Mouse (Mus musculus) limb, embryonic 12.5 days (tissue): ENCODE data around the gene Wwtr1. TPM values are rescaled to one million over a fixed set of nuclear protein-coding genes. Genes with fewer than 3 reads are reported as not detected.
A peak's percentile ranks its signal among the peaks of the same experiment; 100 is the strongest.

Source experiments
- ATAC-seq: fragments of 200-750 bp; cut with Nextera tagmentation; 2 replicates; pipeline ENCODE4 v1.8.0; 2017; ENCODE audit warnings: low read depth, moderate TSS enrichment; ENCODE audit not compliant: insufficient number of reproducible peaks, insufficient read depth, low FRiP score, low TSS enrichment
- H3K27ac ChIP-seq: fragments of 300-500 bp; sonication (generic); 2 replicates; pipeline ENCODE4 v1.5.1; 2016; ENCODE audit warnings: mild to moderate bottlenecking, moderate library complexity
- H3K27me3 ChIP-seq: fragments of 300-500 bp; sonication (generic); 2 replicates; pipeline ENCODE4 v1.6.1; 2016; ENCODE audit warnings: mild to moderate bottlenecking, moderate library complexity
- H3K36me3 ChIP-seq: fragments of 300-500 bp; sonication (generic); 2 replicates; pipeline ENCODE4 v1.6.1; 2016; ENCODE audit warnings: mild to moderate bottlenecking, moderate library complexity
- H3K4me1 ChIP-seq: fragments of 300-500 bp; sonication (generic); replicated peaks from 2 replicates; pipeline ENCODE4 v1.6.1; 2016
- H3K4me2 ChIP-seq: fragments of 300-500 bp; sonication (generic); 2 replicates; pipeline ENCODE4 v1.6.1; 2016; ENCODE audit warnings: mild to moderate bottlenecking, moderate library complexity
- H3K4me3 ChIP-seq: fragments of 300-500 bp; sonication (generic); replicated peaks from 2 replicates; pipeline ENCODE4 v1.5.1; 2016; ENCODE audit warnings: mild to moderate bottlenecking
- H3K9ac ChIP-seq: fragments of 300-500 bp; sonication (generic); replicated peaks from 2 replicates; pipeline ENCODE4 v1.6.1; 2016; ENCODE audit warnings: mild to moderate bottlenecking, moderate library complexity
- H3K9me3 ChIP-seq: fragments of 300-500 bp; sonication (generic); 2 replicates; pipeline ENCODE4 v1.6.1; 2016; ENCODE audit warnings: mild to moderate bottlenecking, moderate library complexity
- WGBS: fragments of 180-500 bp; shearing (Covaris S2); methylation state at CpG from one replicate; pipeline ENCODE4 v1.1.7; 2016; 5-methylcytosine and 5-hydroxymethylcytosine counted together
- polyA plus RNA-seq: library from polyadenylated mRNA; unstranded; fragments of >200 nt; fragmentation: Nextera tagmentation; extraction: Ambion mirVana; gene quantifications from 2 replicates; pipeline ENCODE4 v1.2.1, GENCODE M21; 2016

The Wwtr1 gene
- polyA plus RNA-seq, result 13.8 and 14.0 TPM in 2 replicates

DNA sequence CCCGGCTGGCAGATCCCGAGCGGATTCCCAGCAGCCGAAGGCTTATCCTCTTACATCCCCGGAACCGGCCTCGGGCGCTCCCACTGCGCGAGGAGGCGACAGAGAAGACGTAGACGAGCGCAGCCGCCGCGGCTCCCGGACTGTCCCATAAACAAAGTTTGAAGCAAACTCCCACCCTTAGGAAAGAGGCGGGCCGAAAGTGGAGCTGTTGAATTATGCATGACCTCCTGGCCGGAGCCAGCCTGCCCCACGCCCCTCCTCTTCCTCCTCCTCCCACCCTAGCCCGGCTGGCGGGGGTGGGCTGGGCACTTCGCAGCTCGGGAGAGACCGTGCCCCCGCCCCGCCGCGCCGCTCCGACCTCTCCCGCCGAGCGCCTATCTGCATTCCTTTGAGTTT, at the start of gene Wwtr1:
Wwtr1 (minus strand) TSS at position 251 of the 396 bp plus-strand sequence.
- H3K36me3 ChIP-seq, result peaks cover 2% of the 10 kb centered on the region; the same call in 1 of the 2 replicates
- peak within 1 kb of the TSS; percentile 77 for H3K9ac ChIP-seq
- peak within 1 kb of the TSS; percentile 80 for H3K4me3 ChIP-seq
- ATAC-seq, result peak; percentile 94
- peak within 1 kb of the TSS; percentile 94 for H3K27ac ChIP-seq
- H3K4me2 ChIP-seq, result peak within 1 kb of the TSS; percentile 92
- H3K9me3 ChIP-seq, result no peaks in the 10 kb centered on the region
- H3K4me1 ChIP-seq, result peaks cover 28% of the 10 kb centered on the region
- under 1% methylated on average over 36 of the region's 36 CpGs for WGBS
- no peaks in the 10 kb centered on the region for H3K27me3 ChIP-seq

DNA sequence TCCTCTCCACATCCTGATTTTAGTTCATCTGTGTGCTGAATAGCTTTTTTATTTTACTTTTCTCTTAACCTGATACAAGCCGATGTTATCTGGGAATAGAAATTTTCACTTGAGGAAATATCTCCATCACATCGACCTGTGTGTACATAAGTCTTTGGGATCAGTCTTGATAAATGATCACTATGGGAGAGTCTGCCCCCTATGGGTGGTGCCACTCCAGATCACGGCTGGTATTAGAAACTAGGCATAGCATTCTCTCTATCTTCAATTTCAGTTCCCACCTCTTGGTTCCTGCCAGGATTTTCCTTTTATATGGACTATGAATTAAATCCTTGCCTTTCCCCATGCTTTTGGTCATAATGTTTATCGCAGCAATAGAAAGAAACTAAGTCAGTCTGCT, 44.0 kb upstream of the Wwtr1 start:
- H3K9ac ChIP-seq, result no peak overlapping the region
- 76% methylated on average over 4 of the region's 4 CpGs for WGBS
- no peak for ATAC-seq
- H3K4me3 ChIP-seq, result no peak overlapping the region
- H3K27ac ChIP-seq, result no peak overlapping the region
- no peaks in the 10 kb centered on the region for H3K27me3 ChIP-seq
- H3K36me3 ChIP-seq, result no peaks in the 10 kb centered on the region
- H3K4me2 ChIP-seq, result no peak overlapping the region
- H3K4me1 ChIP-seq, result no peaks in the 10 kb centered on the region
- H3K9me3 ChIP-seq, result no peaks in the 10 kb centered on the region

DNA sequence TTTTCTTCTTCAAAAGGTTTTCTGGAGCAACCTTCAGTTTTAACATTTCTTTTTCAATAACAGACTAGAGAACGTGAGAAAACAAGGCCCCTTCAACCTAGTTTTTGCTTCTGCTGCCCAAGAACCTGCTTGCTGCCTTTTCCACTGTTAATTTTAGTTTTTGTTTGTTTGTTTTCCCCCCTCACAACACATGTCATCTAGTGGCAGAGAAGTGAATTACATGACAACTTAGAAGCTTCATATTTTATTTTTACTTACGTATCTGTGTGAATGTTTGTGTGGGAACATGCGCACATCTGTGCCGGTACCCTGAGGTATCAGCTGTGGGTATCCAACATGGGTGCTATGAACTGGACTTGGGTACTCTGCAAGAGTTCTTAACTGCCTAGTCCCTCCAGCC, 39.9 kb upstream of the Wwtr1 start:
- Histone ChIP-seq H3K9me3 (no peaks in the 10 kb centered on the region), H3K4me1 (no peaks in the 10 kb centered on the region), H3K27me3 (no peaks in the 10 kb centered on the region), H3K4me3 (no peak overlapping the region), H3K27ac (no peak overlapping the region), H3K9ac (no peak overlapping the region), H3K36me3 (no peaks in the 10 kb centered on the region), H3K4me2 (no peak overlapping the region)
- 90% methylated on average over 4 of the region's 4 CpGs for WGBS
- ATAC-seq, result no peak

DNA sequence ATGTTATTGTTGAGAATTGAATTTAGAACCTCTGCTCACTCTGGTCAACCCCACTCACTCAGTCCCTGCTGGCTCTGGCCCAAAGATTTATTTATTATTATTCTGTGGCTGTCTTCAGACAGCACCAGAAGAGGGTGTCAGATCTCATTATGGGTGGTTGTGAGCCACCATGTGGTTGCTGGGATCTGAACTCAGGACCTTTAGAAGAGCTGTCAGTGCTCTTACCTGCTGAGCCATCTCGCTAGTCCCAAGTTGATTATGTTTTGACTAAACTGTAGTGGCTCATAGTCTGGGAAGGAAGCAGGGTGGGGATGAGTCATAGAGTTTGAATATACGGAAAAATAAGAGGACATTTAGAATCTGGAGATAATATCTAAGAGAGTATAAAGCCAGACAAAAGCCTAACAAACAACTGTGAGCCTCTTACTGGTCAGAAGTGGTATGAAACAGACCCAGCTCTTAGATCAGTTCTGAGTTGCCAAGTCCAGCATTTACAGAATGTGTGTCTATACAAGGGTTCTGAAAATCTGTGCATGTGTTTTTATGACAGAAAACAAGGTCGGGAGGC, 36.8 kb upstream of the Wwtr1 start:
- 82% methylated on average over 3 of the region's 3 CpGs for WGBS
- H3K4me2 ChIP-seq, result no peak overlapping the region
- no peaks in the 10 kb centered on the region for H3K27me3 ChIP-seq
- H3K9ac ChIP-seq, result no peak overlapping the region
- H3K4me3 ChIP-seq, result no peak overlapping the region
- H3K9me3 ChIP-seq, result no peaks in the 10 kb centered on the region
- H3K27ac ChIP-seq, result no peak overlapping the region
- H3K4me1 ChIP-seq, result no peaks in the 10 kb centered on the region
- H3K36me3 ChIP-seq, result no peaks in the 10 kb centered on the region
- no peak for ATAC-seq

DNA sequence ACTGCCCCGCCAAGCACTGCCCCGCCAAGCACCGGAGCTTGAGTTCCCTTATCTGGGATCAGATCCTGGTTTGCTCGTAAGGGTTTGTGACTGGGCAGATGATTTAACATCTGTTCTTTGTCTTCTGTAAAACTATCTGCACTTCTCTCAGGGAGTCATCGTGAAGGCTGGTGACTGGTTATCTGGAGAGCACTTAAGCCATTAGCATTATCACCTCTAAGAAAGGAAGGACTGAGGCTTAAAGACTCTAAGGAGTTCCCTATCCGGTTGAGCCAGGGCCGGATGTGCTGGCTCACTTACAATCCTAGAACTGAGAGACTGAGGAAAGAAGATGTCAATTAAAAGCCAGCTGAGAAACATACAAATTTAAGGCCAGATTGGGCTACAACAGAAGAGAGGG, 36.1 kb upstream of the Wwtr1 start:
- WGBS, result 49% methylated on average over 7 of the region's 7 CpGs
- no peaks in the 10 kb centered on the region for H3K27me3 ChIP-seq
- no peak overlapping the region for H3K4me3 ChIP-seq
- no peak for ATAC-seq
- H3K9me3 ChIP-seq, result no peaks in the 10 kb centered on the region
- no peaks in the 10 kb centered on the region for H3K4me1 ChIP-seq
- H3K27ac ChIP-seq, result no peak overlapping the region
- no peak overlapping the region for H3K9ac ChIP-seq
- no peak overlapping the region for H3K4me2 ChIP-seq
- H3K36me3 ChIP-seq, result no peaks in the 10 kb centered on the region

DNA sequence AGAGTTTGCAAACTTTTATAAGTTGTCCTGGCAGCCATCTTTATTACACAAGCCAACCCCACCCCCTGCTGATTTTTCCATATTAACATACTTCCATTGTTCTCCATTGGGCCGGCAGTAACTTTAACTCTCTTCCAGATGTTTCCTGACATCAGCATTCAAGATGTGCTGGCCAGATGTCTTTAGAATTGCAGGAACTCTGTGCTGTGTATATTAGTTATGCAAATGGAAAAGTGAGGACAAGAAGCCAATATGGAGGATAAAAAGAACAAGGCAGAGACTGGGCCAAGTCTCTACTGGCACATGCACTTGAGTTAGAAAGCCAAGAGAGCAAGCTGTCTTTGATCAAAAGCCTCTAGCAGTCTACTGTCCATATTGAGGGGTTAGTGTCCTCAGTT, 28.9 kb upstream of the Wwtr1 start:
- H3K27ac ChIP-seq, result no peak overlapping the region
- no peak overlapping the region for H3K9ac ChIP-seq
- no peak overlapping the region for H3K4me3 ChIP-seq
- no peaks in the 10 kb centered on the region for H3K27me3 ChIP-seq
- H3K4me2 ChIP-seq, result no peak overlapping the region
- no peaks in the 10 kb centered on the region for H3K9me3 ChIP-seq
- no peaks in the 10 kb centered on the region for H3K4me1 ChIP-seq
- WGBS, result 25% methylated on average over 1 of the region's 1 CpGs
- no peaks in the 10 kb centered on the region for H3K36me3 ChIP-seq
- ATAC-seq, result no peak

DNA sequence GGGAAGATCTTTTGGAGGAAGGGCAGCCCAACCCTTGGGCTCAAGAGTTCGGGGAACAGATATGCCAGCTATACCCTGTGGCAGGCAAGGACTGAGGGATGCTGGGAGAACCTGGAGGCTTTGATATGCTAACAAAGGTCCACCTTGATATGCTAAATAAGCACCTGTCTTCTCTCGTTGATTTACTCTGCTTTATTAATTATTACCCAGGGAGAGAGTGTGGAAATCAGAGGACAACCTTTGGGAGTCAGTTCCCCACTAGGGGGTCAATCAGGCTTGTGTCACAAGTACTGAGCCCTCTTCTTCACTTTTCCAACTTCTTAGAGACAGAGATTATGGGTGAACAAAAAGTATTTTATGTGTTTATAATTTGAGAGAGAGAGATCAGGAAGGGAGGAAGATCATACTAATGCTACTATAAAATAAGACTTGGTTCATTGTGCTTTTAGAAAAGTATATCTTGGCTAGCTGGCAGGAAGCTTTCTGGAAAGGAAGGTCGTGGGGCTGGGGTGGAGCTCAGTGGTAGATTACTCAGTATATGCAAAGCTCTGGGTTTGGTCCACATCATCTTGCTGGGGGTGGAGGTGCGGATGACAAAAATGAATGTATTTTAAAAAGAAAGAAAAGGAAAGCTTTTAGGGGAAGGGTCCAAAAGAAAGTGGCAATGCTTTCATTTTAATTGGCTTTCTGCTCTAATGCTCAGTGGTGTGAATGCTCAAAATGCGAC, 28.3 kb upstream of the Wwtr1 start:
- Histone ChIP-seq H3K4me1 (no peaks in the 10 kb centered on the region), H3K4me2 (no peak overlapping the region), H3K36me3 (no peaks in the 10 kb centered on the region), H3K9me3 (no peaks in the 10 kb centered on the region), H3K9ac (no peak overlapping the region), H3K4me3 (no peak overlapping the region), H3K27ac (no peak overlapping the region), H3K27me3 (no peaks in the 10 kb centered on the region)
- no peak for ATAC-seq
- 66% methylated on average over 5 of the region's 5 CpGs for WGBS

DNA sequence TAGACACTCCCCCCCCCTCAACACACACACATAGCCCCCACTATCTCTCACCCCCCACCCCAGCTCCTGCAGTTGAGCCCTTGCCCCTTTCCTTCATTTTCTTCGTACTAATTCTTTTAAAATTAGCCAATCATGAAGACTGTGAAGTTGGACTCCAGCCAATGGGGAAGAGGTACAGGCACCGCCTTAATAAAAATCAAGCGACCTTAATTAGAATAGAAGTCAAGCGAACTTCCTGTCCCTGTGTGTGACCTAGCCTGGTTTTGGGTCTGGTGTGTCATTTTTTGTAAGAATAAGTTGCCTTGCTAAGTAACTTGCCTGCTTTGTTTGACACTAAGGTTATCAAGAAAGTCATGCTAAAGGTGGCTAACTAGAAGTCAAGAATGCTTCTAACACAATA, 26.9 kb upstream of the Wwtr1 start:
- no peaks in the 10 kb centered on the region for H3K9me3 ChIP-seq
- H3K27me3 ChIP-seq, result no peaks in the 10 kb centered on the region
- H3K4me3 ChIP-seq, result no peak overlapping the region
- no peak for ATAC-seq
- H3K4me2 ChIP-seq, result no peak overlapping the region
- no peaks in the 10 kb centered on the region for H3K4me1 ChIP-seq
- H3K9ac ChIP-seq, result no peak overlapping the region
- H3K27ac ChIP-seq, result no peak overlapping the region
- WGBS, result 83% methylated on average over 4 of the region's 4 CpGs
- no peaks in the 10 kb centered on the region for H3K36me3 ChIP-seq

DNA sequence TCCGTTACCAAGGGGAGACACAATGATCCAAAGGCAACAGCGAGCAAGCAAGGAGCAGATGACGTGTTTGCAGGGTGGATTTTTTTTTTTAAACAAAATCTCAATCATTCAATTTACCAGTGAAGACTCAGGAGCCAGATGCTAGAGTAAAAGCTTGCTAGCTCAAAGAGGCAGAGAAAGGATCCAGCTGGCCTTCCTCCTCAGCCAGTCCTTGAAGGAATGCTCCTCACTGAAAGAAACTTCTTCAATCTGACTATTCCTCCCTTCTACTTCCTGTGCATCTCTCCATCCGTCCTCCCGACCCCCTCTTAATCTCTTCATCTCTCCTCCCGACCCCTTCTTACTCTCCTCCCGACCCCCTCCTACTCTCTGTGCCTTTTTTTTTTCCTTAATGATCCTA, 20.9 kb upstream of the Wwtr1 start:
- 73% methylated on average over 7 of the region's 7 CpGs for WGBS
- no peaks in the 10 kb centered on the region for H3K27me3 ChIP-seq
- no peak for ATAC-seq
- no peaks in the 10 kb centered on the region for H3K4me1 ChIP-seq
- H3K4me3 ChIP-seq, result no peak overlapping the region
- no peak overlapping the region for H3K4me2 ChIP-seq
- no peak overlapping the region for H3K9ac ChIP-seq
- H3K36me3 ChIP-seq, result no peaks in the 10 kb centered on the region
- no peak overlapping the region for H3K27ac ChIP-seq
- H3K9me3 ChIP-seq, result no peaks in the 10 kb centered on the region

DNA sequence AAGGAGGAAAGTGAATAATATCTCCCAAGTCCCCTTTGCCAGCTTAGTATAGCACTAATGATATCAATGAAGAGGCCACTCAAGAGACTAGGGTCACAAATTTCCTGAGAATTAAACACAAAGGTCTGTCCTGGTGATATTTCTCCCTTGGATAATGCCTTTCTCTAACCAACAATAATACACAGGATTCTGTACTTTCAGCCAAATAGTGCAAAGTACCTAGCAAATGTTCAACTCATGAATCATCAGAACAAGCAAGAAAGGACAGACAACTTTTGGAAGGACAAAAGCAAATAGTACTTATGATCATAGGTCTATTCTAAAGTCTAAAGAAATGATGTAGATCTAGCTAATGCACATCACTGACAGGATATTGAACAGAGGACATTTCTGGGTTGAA, 19.8 kb upstream of the Wwtr1 start:
- ATAC-seq, result no peak
- no peak overlapping the region for H3K4me3 ChIP-seq
- no peaks in the 10 kb centered on the region for H3K36me3 ChIP-seq
- no peaks in the 10 kb centered on the region for H3K4me1 ChIP-seq
- no peak overlapping the region for H3K27ac ChIP-seq
- no peak overlapping the region for H3K9ac ChIP-seq
- no peaks in the 10 kb centered on the region for H3K27me3 ChIP-seq
- no peak overlapping the region for H3K4me2 ChIP-seq
- H3K9me3 ChIP-seq, result no peaks in the 10 kb centered on the region

DNA sequence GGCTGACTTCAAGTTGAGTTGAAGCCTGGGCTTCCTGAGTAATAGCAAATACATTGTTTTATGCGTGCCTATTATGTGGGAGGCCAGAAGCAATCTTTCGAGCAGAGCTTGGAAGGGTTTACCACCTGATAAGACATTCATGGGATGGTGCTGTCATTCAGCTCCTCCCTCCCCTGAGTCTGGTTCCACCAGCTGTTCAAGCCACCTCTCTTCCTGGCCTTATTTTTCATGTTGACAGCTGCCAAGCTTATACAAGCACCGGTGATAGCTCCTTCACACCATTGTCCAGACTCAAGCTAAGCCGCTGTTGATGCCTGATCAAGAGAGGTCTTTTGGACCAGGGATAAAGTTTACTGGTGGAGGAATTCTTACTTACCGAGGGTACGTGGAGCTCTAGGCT, 10.3 kb upstream of the Wwtr1 start:
- H3K4me3 ChIP-seq, result no peak overlapping the region
- H3K27ac ChIP-seq, result no peak overlapping the region
- no peak overlapping the region for H3K4me2 ChIP-seq
- H3K36me3 ChIP-seq, result no peaks in the 10 kb centered on the region
- H3K9ac ChIP-seq, result no peak overlapping the region
- H3K27me3 ChIP-seq, result no peaks in the 10 kb centered on the region
- WGBS, result 81% methylated on average over 6 of the region's 6 CpGs
- ATAC-seq, result no peak
- peaks cover 4% of the 10 kb centered on the region; the same call in 1 of the 2 replicates for H3K9me3 ChIP-seq
- no peaks in the 10 kb centered on the region for H3K4me1 ChIP-seq

DNA sequence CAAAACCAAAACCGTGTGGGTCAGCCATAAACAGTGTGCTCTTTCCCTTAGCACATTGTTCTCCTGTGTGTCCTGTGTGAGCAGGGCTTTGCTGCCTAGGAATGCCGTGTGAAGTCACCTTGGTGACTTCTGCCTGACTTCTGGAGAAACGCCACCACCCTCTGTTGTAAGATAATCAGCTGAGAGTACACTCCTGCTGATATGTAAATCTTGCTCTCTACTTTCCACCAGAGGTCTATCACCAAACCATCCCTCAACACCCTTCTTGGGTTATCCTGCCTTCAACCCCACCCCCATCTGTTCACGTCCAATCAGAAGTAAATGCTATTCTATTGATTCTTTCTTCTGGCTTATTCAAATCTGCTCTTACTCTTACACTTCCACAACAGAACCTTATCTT, 7.8 kb upstream of the Wwtr1 start:
- no peak overlapping the region for H3K9ac ChIP-seq
- no peak overlapping the region for H3K4me3 ChIP-seq
- H3K4me2 ChIP-seq, result no peak overlapping the region
- H3K27ac ChIP-seq, result no peak overlapping the region
- WGBS, result 79% methylated on average over 4 of the region's 4 CpGs
- no peaks in the 10 kb centered on the region for H3K27me3 ChIP-seq
- peaks cover 4% of the 10 kb centered on the region; the same call in 1 of the 2 replicates for H3K9me3 ChIP-seq
- H3K4me1 ChIP-seq, result no peaks in the 10 kb centered on the region
- H3K36me3 ChIP-seq, result no peaks in the 10 kb centered on the region
- no peak for ATAC-seq
